Mouse (Mus musculus) heart, adult 2 months (tissue): ENCODE measurements around the gene Fhit.

Source experiments
- CTCF ChIP-seq: fragments of 200-600 bp; IDR thresholded peaks from 2 replicates; pipeline ENCODE4 v1.8.1; 2022; ENCODE audit warnings: antibody characterized with exemption, mild to moderate bottlenecking, moderate library complexity
- POLR2A ChIP-seq: fragments of 200-500 bp; IDR thresholded peaks from 2 replicates; pipeline ENCODE4 v1.6.1; 2011; ENCODE audit warnings: mild to moderate bottlenecking, low read depth, low read length, control low read depth; ENCODE audit not compliant: insufficient read depth

DNA sequence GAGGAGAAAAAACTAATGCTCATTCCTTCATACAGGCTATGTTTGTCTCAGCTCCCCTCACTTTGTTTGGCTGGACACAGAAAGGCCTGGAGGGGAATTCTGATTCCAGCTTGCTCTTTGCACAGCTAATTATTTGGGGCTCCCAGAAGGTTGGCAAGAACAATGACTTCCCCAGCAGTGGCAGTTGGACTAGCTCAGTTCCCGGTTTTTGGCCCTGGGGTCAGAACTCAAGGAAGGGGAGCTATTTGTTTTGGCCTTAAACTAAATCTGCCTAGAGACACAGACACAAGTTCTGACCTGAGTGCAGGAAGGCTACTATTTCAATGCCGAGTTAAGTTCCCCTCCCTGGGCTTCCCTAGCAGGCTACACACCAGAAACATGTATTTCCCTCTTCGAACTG, 506.0 kb downstream of the Fhit start:
- TF ChIP-seq POLR2A (no peak), CTCF (no peak)
